In genomic region chr5:117358725-117359124, GRCm38 (mm10) we compare ENCODE assay signal across 8 mouse cellular contexts. TPM values are rescaled to one million over a fixed set of nuclear protein-coding genes. Genes with fewer than 3 reads are reported as not detected.
DNase-seq lines count a peak whose midpoint lies in the region; ATAC-seq and TF ChIP-seq lines count a peak whose summit lies in the region.

No protein-coding gene starts in this region.

- peak overlapping the region; percentile 87 for H3K4me2 ChIP-seq in kidney, embryonic 14.5 days (replicated peaks; ENCODE audit: low read depth, low read length)
- H3K4me2 ChIP-seq in stomach, embryonic 15.5 days: peak overlapping the region; percentile 80; the same call in 1 of the 2 replicates

- peaks cover 48% of the 10 kb centered on the region for H3K4me1 ChIP-seq in kidney, embryonic 14.5 days (ENCODE audit: control insufficient read depth, insufficient read depth, low read length)
- peaks cover 33% of the 10 kb centered on the region for H3K4me1 ChIP-seq in liver, adult 2 months (ENCODE audit: control insufficient read depth, insufficient read depth, low read length)
- peaks cover 45% of the 10 kb centered on the region for H3K4me1 ChIP-seq in stomach, embryonic 15.5 days

- peak; percentile 32 to 58 for DNase-seq in heart, adult 18-20 months
- DNase-seq in heart, postnatal 25 days (ENCODE audit: low spot score): no peak
- peak; percentile 79 for DNase-seq in embryo, embryonic 10 days (ENCODE audit: low spot score)
- DNase-seq in gastrocnemius, postnatal 4 days (ENCODE audit: low spot score in 2 of 2): peak; percentile 61 to 82
- DNase-seq in liver, adult 2 months (ENCODE audit: extremely low read depth, low read depth, low spot score): peak; percentile 58
- DNase-seq in naive thymus-derived CD4-positive, alpha-beta T cell, adult 2 months (ENCODE audit: low read depth): peak; percentile 73

- no peak overlapping the region for H3K27ac ChIP-seq in kidney, embryonic 14.5 days (ENCODE audit: low read depth, low read length)
- H3K27ac ChIP-seq in liver, adult 2 months (replicated peaks; ENCODE audit: insufficient read depth, low read depth, low read length): peak overlapping the region; percentile 87
- no peak overlapping the region for H3K27ac ChIP-seq in stomach, embryonic 15.5 days

- peak; percentile 88 for TF ChIP-seq CTCF in liver, adult 2 months (IDR thresholded peaks at IDR 0.05; ENCODE audit: low read depth, low read length)

- peaks cover 3% of the 10 kb centered on the region for H3K36me3 ChIP-seq in kidney, embryonic 14.5 days (ENCODE audit: control insufficient read depth, insufficient read depth, low read length)
- 0 out of 2 replicates have a peak, but pooled peaks cover under 1% of the 10 kb centered on the region for H3K36me3 ChIP-seq in liver, adult 2 months (ENCODE audit: control insufficient read depth, insufficient read depth, low read length)
- H3K36me3 ChIP-seq in stomach, embryonic 15.5 days: no peaks in the 10 kb centered on the region

- no peaks in the 10 kb centered on the region for H3K9me3 ChIP-seq in kidney, embryonic 14.5 days (ENCODE audit: control insufficient read depth, low read length)
- no peaks in the 10 kb centered on the region for H3K9me3 ChIP-seq in stomach, embryonic 15.5 days

- H3K27me3 ChIP-seq in kidney, embryonic 14.5 days (ENCODE audit: control insufficient read depth, insufficient read depth, low read length): no peaks in the 10 kb centered on the region
- H3K27me3 ChIP-seq in liver, adult 2 months (ENCODE audit: control insufficient read depth, insufficient read depth, low read length): no peaks in the 10 kb centered on the region
- no peaks in the 10 kb centered on the region for H3K27me3 ChIP-seq in stomach, embryonic 15.5 days (replicated peaks)

- ATAC-seq in kidney, embryonic 14.5 days (ENCODE audit: low FRiP score, low TSS enrichment): no peak
- ATAC-seq in stomach, embryonic 15.5 days (ENCODE audit: insufficient read depth, low FRiP score, low read depth): no peak

- H3K79me2 ChIP-seq in liver, adult 2 months (ENCODE audit: control insufficient read depth, insufficient read depth, low read length): peaks cover 30% of the 10 kb centered on the region

- no peak for TF ChIP-seq POLR2A in liver, adult 2 months (IDR thresholded peaks at IDR 0.05; ENCODE audit: extremely low read depth, insufficient read depth, low read length)

- no peak overlapping the region for H3K4me3 ChIP-seq in kidney, embryonic 14.5 days (ENCODE audit: low read length)
- H3K4me3 ChIP-seq in liver, adult 2 months (ENCODE audit: insufficient read depth, low read depth, low read length): no peak overlapping the region
- H3K4me3 ChIP-seq in stomach, embryonic 15.5 days (replicated peaks): no peak overlapping the region; the same call in 1 of the 2 replicates

- WGBS in kidney, embryonic 14.5 days: 47% methylated on average over 11 of the region's 11 CpGs
- 32% methylated on average over 11 of the region's 11 CpGs for WGBS in liver, adult 2 months
- 46% methylated on average over 11 of the region's 11 CpGs for WGBS in stomach, embryonic 15.5 days

- intact Hi-C loops in heart, postnatal 25 days (cut with DNase I): no loop called here

- H3K9ac ChIP-seq in kidney, embryonic 14.5 days (ENCODE audit: low read depth, low read length): no peak overlapping the region
- H3K9ac ChIP-seq in liver, adult 2 months (ENCODE audit: low read depth, low read length): no peak overlapping the region
- no peak overlapping the region for H3K9ac ChIP-seq in stomach, embryonic 15.5 days

RNA-seq across cellular contexts. Expression of gene Wsb2, which starts 1.6 kb away (rescaled TPM):
- 100 to 1,000 TPM in 1 of 2 experiments, 10 to 100 TPM in 1; 95.7 to 123 TPM for total RNA-seq in heart, adult 18-20 months (2021)
- 10 to 100 TPM; 98.6 to 98.9 TPM for total RNA-seq in heart, postnatal 25 days (2021)
- 100 to 1,000 TPM in 1 of 2 experiments, 10 to 100 TPM in 1; 95.9 to 107 TPM for total RNA-seq in gastrocnemius, postnatal 4 days (2021)
- polyA plus RNA-seq in kidney, embryonic 14.5 days (2014; fragmentation: Nextera tagmentation; extraction: Ambion mirVana): 36.4 and 72.2 TPM in 2 replicates
- total RNA-seq in liver, adult 2 months (2014; rRNA removed): 27.9 and 41.8 TPM in 2 replicates
- 70.9 and 87.9 TPM in 2 replicates for polyA plus RNA-seq in liver, adult 2 months (2012; rRNA removed)
- polyA plus RNA-seq in stomach, embryonic 15.5 days (2015; fragmentation: Nextera tagmentation; extraction: Ambion mirVana): 73.9 and 78.0 TPM in 2 replicates

RNA-seq across cellular contexts. Expression of gene Rfc5, which starts 30.1 kb away (rescaled TPM):
- total RNA-seq in heart, adult 18-20 months (2021): 1 to 10 TPM; 2.4 to 4.0 TPM
- 1 to 10 TPM; 2.9 to 6.0 TPM for total RNA-seq in heart, postnatal 25 days (2021)
- total RNA-seq in gastrocnemius, postnatal 4 days (2021): 10 to 100 TPM; 16.7 to 19.9 TPM
- polyA plus RNA-seq in kidney, embryonic 14.5 days (2014; fragmentation: Nextera tagmentation; extraction: Ambion mirVana): 97.1 and 111 TPM in 2 replicates
- 6.1 and 10.7 TPM in 2 replicates for total RNA-seq in liver, adult 2 months (2014; rRNA removed)
- polyA plus RNA-seq in liver, adult 2 months (2012; rRNA removed): 11.1 and 12.3 TPM in 2 replicates
- polyA plus RNA-seq in stomach, embryonic 15.5 days (2015; fragmentation: Nextera tagmentation; extraction: Ambion mirVana): 76.8 and 106 TPM in 2 replicates

RNA-seq across cellular contexts. Expression of gene Vsig10, which starts 39.8 kb away (rescaled TPM):
- total RNA-seq in heart, adult 18-20 months (2021): 1 to 10 TPM; 7.2 to 7.7 TPM
- total RNA-seq in heart, postnatal 25 days (2021): 10 to 100 TPM; 11.1 to 12.9 TPM
- total RNA-seq in gastrocnemius, postnatal 4 days (2021): 10 to 100 TPM in 1 of 2 experiments, 1 to 10 TPM in 1; 9.7 to 11.7 TPM
- polyA plus RNA-seq in kidney, embryonic 14.5 days (2014; fragmentation: Nextera tagmentation; extraction: Ambion mirVana): 7.4 and 9.0 TPM in 2 replicates
- 1.5 and 1.8 TPM in 2 replicates for total RNA-seq in liver, adult 2 months (2014; rRNA removed)
- 2.5 and 4.5 TPM in 2 replicates for polyA plus RNA-seq in liver, adult 2 months (2012; rRNA removed)
- polyA plus RNA-seq in stomach, embryonic 15.5 days (2015; fragmentation: Nextera tagmentation; extraction: Ambion mirVana): 19.9 and 20.1 TPM in 2 replicates

RNA-seq across cellular contexts. Expression of gene Ksr2, which starts 55.1 kb away (rescaled TPM):
- total RNA-seq in heart, adult 18-20 months (2021): under 1 TPM; 0.07 to 0.10 TPM
- not detected for total RNA-seq in heart, postnatal 25 days (2021)
- total RNA-seq in gastrocnemius, postnatal 4 days (2021): under 1 TPM; 0.22 to 0.23 TPM
- polyA plus RNA-seq in kidney, embryonic 14.5 days (2014; fragmentation: Nextera tagmentation; extraction: Ambion mirVana): 0.58 and 0.79 TPM in 2 replicates
- 0.09 and 0.13 TPM in 2 replicates for total RNA-seq in liver, adult 2 months (2014; rRNA removed)
- 0.05 and 0.06 TPM in 2 replicates for polyA plus RNA-seq in liver, adult 2 months (2012; rRNA removed)
- polyA plus RNA-seq in stomach, embryonic 15.5 days (2015; fragmentation: Nextera tagmentation; extraction: Ambion mirVana): 0.44 and 0.73 TPM in 2 replicates
